Mouse (Mus musculus) left cerebral cortex, adult 8-10 months (tissue): ENCODE data around the gene Snai1. TPM values are rescaled to one million over a fixed set of nuclear protein-coding genes. Genes with fewer than 3 reads are reported as not detected.

Experiments
- DNase-seq, 2 experiments: peaks; one replicate each; pipeline ENCODE4 v3.0.0; 2022; ENCODE audit warnings: low spot score in 2 of 2
- total RNA-seq, 4 experiments: library from RNA; stranded (reverse); gene quantifications; 2 replicates each; pipeline ENCODE4 v1.2.4; 2022

Gene Snai1
- total RNA-seq, 4 experiments from 2014 or later = 0.48 to 0.93 (median 0.70) TPM

DNA sequence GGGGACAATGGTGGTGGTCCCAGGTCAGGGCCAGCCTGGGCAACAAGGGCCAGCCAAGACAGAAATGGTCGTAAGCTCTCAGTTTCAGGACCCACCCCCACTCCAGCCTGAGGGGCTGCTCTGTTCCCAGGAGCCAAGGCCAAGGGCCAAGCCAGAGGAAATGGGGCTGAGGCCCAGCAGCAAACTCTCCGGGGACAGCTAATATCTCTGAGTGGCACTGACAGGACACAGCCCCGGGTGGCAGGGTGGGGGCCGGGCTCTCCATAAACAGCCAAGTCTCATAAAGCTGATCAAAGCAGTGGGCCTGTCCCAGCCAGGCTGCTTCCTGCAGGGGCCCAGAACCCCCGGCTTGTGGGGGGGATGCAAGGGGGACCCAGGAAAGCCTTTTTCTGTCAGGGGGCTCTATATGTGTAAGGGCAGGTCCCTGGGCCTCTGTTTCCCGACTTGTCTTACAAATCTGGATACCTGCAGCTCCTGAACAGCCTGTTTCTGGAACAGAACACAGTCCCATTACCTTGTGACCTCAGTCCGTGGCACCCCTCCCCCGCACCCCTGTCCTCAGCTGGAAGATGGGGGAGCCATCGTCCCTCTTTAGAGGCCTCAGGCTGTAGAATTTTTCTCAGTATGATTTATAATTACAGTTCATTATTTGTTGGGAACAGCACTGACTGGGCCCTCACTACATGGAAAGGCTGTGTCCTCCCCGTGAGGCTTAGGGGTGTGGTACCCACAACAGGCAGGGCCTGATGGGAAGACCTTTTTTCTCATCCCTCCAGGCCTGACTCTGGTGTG lies 45.4 kb downstream of the Snai1 start:
- no peak for DNase-seq

DNA sequence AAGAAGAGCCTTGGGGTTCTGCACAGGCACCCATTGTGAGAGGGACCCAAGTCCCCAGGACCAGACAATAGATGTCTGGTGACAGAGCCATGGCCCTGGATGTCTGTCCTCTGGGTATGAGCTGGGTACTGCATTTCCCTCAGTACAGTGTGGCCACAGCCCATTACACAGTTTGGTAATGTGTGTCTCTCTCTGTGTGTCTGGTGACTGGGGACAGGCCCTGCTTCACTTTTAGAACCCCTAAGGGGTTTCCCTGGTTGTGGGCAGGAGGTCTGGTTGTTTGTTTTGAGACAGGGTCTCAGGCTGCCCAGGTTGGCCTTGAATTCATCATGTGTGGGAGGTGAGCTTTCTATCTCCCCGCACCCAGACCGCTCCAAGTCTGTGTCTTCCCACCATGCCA lies 47.3 kb downstream of the Snai1 start:
- no peak for DNase-seq

DNA sequence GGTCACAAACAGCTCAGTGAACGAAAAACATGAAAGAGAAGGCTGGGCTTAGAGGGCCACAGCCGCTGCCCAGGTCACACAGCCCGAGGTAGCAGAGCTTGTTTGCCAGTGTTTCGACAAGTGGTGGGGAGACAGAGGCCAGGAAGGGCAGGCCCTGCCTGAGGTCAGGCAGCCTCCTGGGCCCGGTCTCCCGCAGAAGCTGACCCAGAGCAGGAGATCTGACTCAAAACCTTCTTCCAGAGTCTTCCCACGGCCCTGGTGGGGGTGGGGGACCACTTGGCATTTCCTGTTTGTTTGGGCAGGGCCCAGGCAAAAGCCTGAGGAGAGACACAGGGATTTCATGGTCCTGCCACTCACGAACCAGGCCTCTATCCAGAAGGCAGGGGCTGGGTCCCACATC lies 48.0 kb downstream of the Snai1 start:
- DNase-seq = no peak

DNA sequence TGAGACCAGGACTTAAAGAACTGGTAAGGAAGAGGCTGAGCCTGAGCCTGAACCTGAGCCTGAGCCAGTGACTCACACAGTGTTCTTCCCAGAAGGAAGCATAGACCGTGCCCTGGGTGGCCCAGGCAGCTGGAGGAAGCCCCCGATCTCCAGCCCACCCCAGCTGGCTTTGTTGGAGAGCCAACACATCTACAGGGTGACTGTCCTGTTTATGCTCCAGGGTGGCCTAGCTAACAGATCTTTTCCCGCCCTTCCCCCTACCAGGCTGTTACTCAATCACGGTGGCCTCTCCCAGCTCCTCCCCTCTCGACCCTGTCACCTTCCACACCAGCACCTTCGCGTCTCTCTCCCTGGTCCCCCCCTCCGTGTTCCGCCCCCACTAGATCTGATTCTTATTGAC lies 49.0 kb downstream of the Snai1 start:
- no peak for DNase-seq

DNA sequence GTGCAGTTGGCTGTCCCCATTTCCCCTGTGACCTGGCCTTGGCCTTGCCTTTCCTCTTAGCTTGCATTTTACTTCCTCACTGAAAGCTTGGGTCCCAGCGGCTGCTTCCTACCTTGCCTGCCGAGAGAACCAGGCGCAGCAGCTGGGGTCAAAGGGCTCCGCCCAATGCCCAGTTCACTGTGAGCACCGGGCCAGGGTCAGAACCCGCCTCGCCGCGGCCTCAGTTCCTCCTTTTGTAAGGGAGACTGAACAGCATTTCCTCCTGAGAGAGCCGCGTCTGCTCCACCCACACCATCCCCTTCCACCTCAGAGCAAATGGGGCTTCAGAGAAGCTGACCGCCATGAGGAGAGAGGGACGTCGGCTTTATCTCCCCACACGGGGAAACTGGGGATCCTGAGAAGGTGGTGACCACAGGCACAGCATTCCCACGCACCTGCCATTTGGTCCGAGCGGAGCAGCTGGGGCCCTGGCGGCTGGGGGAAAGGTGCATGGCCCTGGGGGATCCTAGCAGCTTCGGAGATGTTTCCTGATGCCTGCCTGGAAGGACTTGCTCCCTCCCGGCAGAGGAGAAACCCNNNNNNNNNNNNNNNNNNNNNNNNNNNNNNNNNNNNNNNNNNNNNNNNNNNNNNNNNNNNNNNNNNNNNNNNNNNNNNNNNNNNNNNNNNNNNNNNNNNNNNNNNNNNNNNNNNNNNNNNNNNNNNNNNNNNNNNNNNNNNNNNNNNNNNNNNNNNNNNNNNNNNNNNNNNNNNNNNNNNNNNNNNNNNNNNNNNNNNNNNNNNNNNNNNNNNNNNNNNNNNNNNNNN lies 51.0 kb downstream of the Snai1 start:
- DNase-seq = no peak

Other genes starting within 250 kb of the Snai1 start
- gene B4galt5, start 189.0 kb upstream of the Snai1 start, total RNA-seq = 10 to 100 TPM; 40.3 to 52.1 (median 43.5) TPM
- gene Slc9a8, start 116.5 kb upstream of the Snai1 start, total RNA-seq = 10 to 100 TPM; 34.4 to 38.7 (median 35.1) TPM
- gene Rnf114, start 45.5 kb upstream of the Snai1 start, total RNA-seq = 10 to 100 TPM; 57.8 to 62.9 (median 60.1) TPM
- 10 to 100 TPM; 66.1 to 71.2 (median 70.1) TPM for gene Spata2, start 45.3 kb upstream of the Snai1 start, total RNA-seq
- gene Ube2v1, start 93.9 kb downstream of the Snai1 start, total RNA-seq = 100 to 1,000 TPM; 257 to 274 (median 265) TPM
- gene Gm20431, start 123.3 kb downstream of the Snai1 start, total RNA-seq = 10 to 100 TPM; 26.0 to 42.5 (median 32.6) TPM
- gene Cebpb, start 150.7 kb downstream of the Snai1 start, total RNA-seq = 10 to 100 TPM; 12.1 to 20.6 (median 15.1) TPM
- 10 to 100 TPM; 39.8 to 49.3 (median 44.1) TPM for gene Tmem189, start 151.6 kb downstream of the Snai1 start, total RNA-seq